Mouse (Mus musculus): ENCODE results near the gene Zfp119b. TPM values are rescaled to one million over a fixed set of nuclear protein-coding genes. Genes with fewer than 3 reads are reported as not detected.
"Not testable (repeated sequence)": the region's sequence is repeated elsewhere in the genome, so short reads cannot be mapped to it uniquely, and the experiment has no call there.

Gene Zfp119b
- polyA plus RNA-seq, 1 experiment from 2014 or later = 8.1 TPM

GRCm38 (mm10) chr17:55944866-55945682 lies 4.2 kb downstream of the Zfp119b start:
- H3K4me1 ChIP-seq (replicated peaks; ENCODE audit: insufficient read depth, low read length); H3K36me3 ChIP-seq (ENCODE audit: insufficient read depth, low read length); H3K9me3 ChIP-seq (replicated peaks; ENCODE audit: low read length); H3K27me3 ChIP-seq (ENCODE audit: insufficient read depth, low read length): not testable (repeated sequence)
- H3K4me3 ChIP-seq (replicated peaks; ENCODE audit: low read depth, low read length) = peak overlapping the region; percentile 47
- ATAC-seq (replicated peaks; ENCODE audit: low FRiP score, low read depth) (peak; percentile 98), DNase-seq (ENCODE audit: low spot score) (peak; percentile 87)
- peak overlapping the region; percentile 87 for H3K4me2 ChIP-seq (ENCODE audit: low read length)
- WGBS = under 1% methylated on average over 56 of the region's 56 CpGs
- peak overlapping the region; percentile 95 for H3K27ac ChIP-seq
- 0 out of 2 replicates have a peak, but pooled peaks have one; percentile 2 for TF ChIP-seq CTCF (IDR thresholded peaks at IDR 0.05; ENCODE audit: low read depth)
- peak overlapping the region; percentile 60 for H3K9ac ChIP-seq (ENCODE audit: low read depth, low read length)

DNA sequence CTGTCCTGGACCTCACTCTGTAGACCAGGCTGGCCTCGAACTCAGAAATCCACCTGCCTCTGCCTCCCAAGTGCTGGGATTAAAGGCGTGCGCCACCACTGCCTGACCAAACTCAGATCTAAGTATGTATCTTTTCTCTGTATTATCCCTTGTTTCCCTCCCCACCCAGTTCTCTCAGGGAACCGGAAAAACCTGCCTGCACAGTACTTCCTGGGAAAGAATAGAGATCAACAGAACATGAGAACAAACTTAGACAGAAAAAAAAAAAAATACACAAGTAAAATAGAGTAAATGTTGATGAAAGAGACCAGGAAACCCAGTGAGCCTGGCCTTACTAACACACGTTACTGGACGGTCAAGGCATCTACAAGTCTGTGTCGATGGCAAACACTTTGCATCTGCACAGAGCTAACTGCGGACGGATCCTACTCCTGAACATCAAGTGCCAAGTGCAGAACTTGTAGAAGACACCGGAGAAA lies 4.9 kb downstream of the Zfp119b start:
- H3K27ac ChIP-seq = peak overlapping the region; percentile 95
- H3K4me1 ChIP-seq (replicated peaks; ENCODE audit: insufficient read depth, low read length); H3K36me3 ChIP-seq (ENCODE audit: insufficient read depth, low read length); ATAC-seq (replicated peaks; ENCODE audit: low FRiP score, low read depth); H3K9ac ChIP-seq (ENCODE audit: low read depth, low read length); H3K9me3 ChIP-seq (replicated peaks; ENCODE audit: low read length); H3K27me3 ChIP-seq (ENCODE audit: insufficient read depth, low read length): not testable (repeated sequence)
- 26% methylated on average over 10 of the region's 10 CpGs for WGBS
- DNase-seq (ENCODE audit: low spot score) = peak; percentile 29
- H3K4me2 ChIP-seq (ENCODE audit: low read length) = peak overlapping the region; percentile 87
- H3K4me3 ChIP-seq (replicated peaks; ENCODE audit: low read depth, low read length) = peak overlapping the region; percentile 47

DNA sequence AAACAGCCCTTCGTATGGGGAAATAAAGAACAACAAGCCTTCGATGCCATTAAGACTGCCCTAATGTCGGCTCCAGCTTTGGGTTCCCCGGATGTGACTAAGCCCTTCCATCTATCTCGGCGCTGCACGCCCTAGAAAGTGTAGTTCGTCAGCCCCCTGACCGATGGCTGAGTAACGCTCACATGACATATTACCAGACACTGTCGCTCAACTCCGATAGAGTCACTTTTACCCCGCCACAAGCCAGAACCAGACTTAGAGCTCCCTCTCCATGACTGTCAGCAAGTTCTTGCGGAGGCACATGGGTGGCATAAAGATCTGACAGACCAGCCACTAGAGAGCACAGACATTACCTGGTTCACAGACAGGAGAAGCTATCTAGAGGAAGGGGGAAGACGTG lies 16.1 kb downstream of the Zfp119b start:
- H3K27me3 ChIP-seq (ENCODE audit: insufficient read depth, low read length) = no peaks in the 10 kb centered on the region
- no peak overlapping the region for H3K4me3 ChIP-seq (replicated peaks; ENCODE audit: low read depth, low read length)
- no peak overlapping the region for H3K9ac ChIP-seq (ENCODE audit: low read depth, low read length)
- peak overlapping the region; percentile 83; the same call in 1 of the 2 replicates for H3K4me2 ChIP-seq (ENCODE audit: low read length)
- H3K4me1 ChIP-seq (replicated peaks; ENCODE audit: insufficient read depth, low read length) = no peaks in the 10 kb centered on the region
- no peaks in the 10 kb centered on the region for H3K36me3 ChIP-seq (ENCODE audit: insufficient read depth, low read length)
- no peaks in the 10 kb centered on the region for H3K9me3 ChIP-seq (replicated peaks; ENCODE audit: low read length)
- no peak overlapping the region for H3K27ac ChIP-seq
- ATAC-seq (replicated peaks; ENCODE audit: low FRiP score, low read depth) (no peak), DNase-seq (ENCODE audit: low spot score) (no peak)
- 95% methylated on average over 15 of the region's 15 CpGs for WGBS
- no peak for TF ChIP-seq CTCF (IDR thresholded peaks at IDR 0.05; ENCODE audit: low read depth)

DNA sequence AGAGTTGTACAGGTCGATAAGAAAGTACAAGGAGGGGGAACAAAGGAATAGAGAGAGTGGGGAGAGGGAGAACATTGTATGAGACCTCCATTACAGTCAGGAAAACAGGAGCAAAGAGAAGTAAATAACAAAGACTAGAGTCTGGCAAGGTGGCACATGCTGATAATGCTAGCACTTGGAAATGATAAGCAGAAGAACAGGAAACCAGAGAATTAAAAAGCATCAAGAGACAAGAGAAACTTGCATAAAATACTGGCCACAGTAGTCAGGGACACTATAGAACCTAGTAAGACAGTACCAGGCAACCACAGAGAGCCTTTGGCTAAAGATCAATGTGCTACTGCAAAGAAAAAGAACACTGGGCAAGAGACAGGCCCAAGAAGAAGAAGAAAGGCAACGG lies 16.7 kb downstream of the Zfp119b start:
- WGBS = 74% methylated on average over 2 of the region's 2 CpGs

DNA sequence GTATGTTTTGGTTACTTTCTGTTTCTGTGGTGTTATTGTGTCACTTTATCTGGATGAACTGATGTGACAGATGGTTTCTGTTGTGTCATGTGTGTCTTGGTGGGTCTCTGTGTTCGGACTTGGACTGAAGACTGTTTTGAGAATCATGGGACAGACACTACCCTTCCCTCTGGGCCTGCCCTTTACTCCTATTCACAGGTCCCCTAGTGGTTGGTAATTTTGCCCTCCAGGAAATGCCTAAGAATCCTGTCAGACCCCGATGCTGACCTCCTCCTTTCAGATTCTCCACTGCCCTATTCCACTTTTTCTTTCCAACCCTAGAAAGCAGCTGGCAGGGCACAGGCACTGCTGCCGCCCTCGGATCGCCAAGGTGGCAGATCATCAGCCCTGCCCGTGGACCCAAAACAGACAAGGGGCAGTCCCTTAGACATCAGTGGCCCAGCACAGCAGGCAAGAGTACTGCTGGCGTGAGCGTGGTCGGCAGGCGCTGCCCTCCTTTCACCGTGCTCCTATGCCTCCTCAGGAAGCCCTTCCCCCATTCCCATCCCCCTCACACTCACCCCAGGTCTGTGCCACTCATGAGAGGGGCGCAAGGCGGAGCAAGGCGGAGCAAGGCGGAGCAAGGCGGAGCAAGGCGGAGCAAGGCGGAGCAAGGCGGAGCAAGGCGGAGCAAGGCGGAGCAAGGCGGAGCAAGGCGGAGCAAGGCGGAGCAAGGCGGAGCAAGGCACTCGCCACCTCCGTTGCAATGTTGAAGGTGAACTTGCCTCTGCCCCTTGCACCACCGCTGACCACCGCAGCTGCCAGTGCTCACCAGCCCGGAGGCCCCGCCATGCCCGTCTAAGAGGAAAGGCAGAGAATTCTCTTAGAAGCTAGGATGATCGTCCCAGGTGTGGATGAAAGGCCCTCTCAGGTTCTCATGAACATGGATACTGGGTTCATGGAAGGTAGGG lies 17.5 kb downstream of the Zfp119b start:
- WGBS = under 1% methylated on average over 33 of the region's 33 CpGs
- peak overlapping the region; percentile 61 for H3K4me3 ChIP-seq (replicated peaks; ENCODE audit: low read depth, low read length)
- H3K27ac ChIP-seq = peak overlapping the region; percentile 92
- peak; percentile 46; the same call in 1 of the 2 replicates for TF ChIP-seq CTCF (IDR thresholded peaks at IDR 0.05; ENCODE audit: low read depth)
- H3K4me1 ChIP-seq (replicated peaks; ENCODE audit: insufficient read depth, low read length) = no peaks in the 10 kb centered on the region
- peak overlapping the region; percentile 83 for H3K4me2 ChIP-seq (ENCODE audit: low read length)
- peak; percentile 97 for ATAC-seq (replicated peaks; ENCODE audit: low FRiP score, low read depth)
- H3K36me3 ChIP-seq (ENCODE audit: insufficient read depth, low read length) = no peaks in the 10 kb centered on the region
- H3K9me3 ChIP-seq (replicated peaks; ENCODE audit: low read length) = no peaks in the 10 kb centered on the region
- DNase-seq (ENCODE audit: low spot score) = peak; percentile 70
- H3K27me3 ChIP-seq (ENCODE audit: insufficient read depth, low read length) = no peaks in the 10 kb centered on the region
- peak overlapping the region; percentile 65 for H3K9ac ChIP-seq (ENCODE audit: low read depth, low read length)

More for the DNA sequence above, 16.7 kb downstream of the Zfp119b start:
- Histone ChIP-seq H3K36me3 (ENCODE audit: insufficient read depth, low read length) (no peaks in the 10 kb centered on the region), H3K4me2 (ENCODE audit: low read length) (peak overlapping the region; percentile 83), H3K4me1 (replicated peaks; ENCODE audit: insufficient read depth, low read length) (no peaks in the 10 kb centered on the region), H3K27me3 (ENCODE audit: insufficient read depth, low read length) (no peaks in the 10 kb centered on the region), H3K9ac (ENCODE audit: low read depth, low read length) (peak overlapping the region; percentile 65), H3K9me3 (replicated peaks; ENCODE audit: low read length) (no peaks in the 10 kb centered on the region), H3K4me3 (replicated peaks; ENCODE audit: low read depth, low read length) (peak overlapping the region; percentile 61), H3K27ac (peak overlapping the region; percentile 80)
- ATAC-seq (replicated peaks; ENCODE audit: low FRiP score, low read depth) (no peak), DNase-seq (ENCODE audit: low spot score) (no peak)
- no peak for TF ChIP-seq CTCF (IDR thresholded peaks at IDR 0.05; ENCODE audit: low read depth)

DNA sequence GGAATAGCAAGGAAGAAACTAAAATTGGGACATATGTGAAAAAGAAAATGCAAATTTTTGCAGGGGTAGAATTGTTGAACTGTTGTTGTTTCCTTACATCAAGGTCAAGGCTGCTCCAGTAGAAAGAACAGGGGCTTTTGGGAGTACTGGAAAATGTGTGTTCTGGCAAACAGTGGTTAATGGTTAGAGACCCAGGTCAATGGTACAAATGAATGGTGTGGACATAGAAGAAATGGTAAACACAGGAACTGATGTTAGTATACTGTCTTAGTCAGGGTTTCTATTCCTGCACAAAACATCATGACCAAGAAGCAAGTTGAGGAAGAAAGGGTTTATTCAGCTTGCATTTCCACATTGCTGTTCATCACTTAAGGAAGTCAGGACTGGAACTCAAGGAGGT lies 42.6 kb downstream of the Zfp119b start:
- DNase-seq (ENCODE audit: low spot score) (no peak), ATAC-seq (replicated peaks; ENCODE audit: low FRiP score, low read depth) (no peak)
- no peaks in the 10 kb centered on the region for H3K9me3 ChIP-seq (replicated peaks; ENCODE audit: low read length)
- H3K27me3 ChIP-seq (ENCODE audit: insufficient read depth, low read length) = no peaks in the 10 kb centered on the region
- no peak overlapping the region for H3K4me2 ChIP-seq (ENCODE audit: low read length)
- no peak overlapping the region for H3K4me3 ChIP-seq (replicated peaks; ENCODE audit: low read depth, low read length)
- no peaks in the 10 kb centered on the region for H3K4me1 ChIP-seq (replicated peaks; ENCODE audit: insufficient read depth, low read length)
- no peak overlapping the region for H3K9ac ChIP-seq (ENCODE audit: low read depth, low read length)
- no peaks in the 10 kb centered on the region for H3K36me3 ChIP-seq (ENCODE audit: insufficient read depth, low read length)
- no peak overlapping the region for H3K27ac ChIP-seq
- TF ChIP-seq CTCF (IDR thresholded peaks at IDR 0.05; ENCODE audit: low read depth) = no peak
